Mouse (Mus musculus): ENCODE measurements around the gene Cdc26. TPM values are rescaled to one million over a fixed set of nuclear protein-coding genes. Genes with fewer than 3 reads are reported as not detected.

Gene Cdc26
- polyA plus RNA-seq, 2 experiments = 40.2 to 65.7 TPM

DNA sequence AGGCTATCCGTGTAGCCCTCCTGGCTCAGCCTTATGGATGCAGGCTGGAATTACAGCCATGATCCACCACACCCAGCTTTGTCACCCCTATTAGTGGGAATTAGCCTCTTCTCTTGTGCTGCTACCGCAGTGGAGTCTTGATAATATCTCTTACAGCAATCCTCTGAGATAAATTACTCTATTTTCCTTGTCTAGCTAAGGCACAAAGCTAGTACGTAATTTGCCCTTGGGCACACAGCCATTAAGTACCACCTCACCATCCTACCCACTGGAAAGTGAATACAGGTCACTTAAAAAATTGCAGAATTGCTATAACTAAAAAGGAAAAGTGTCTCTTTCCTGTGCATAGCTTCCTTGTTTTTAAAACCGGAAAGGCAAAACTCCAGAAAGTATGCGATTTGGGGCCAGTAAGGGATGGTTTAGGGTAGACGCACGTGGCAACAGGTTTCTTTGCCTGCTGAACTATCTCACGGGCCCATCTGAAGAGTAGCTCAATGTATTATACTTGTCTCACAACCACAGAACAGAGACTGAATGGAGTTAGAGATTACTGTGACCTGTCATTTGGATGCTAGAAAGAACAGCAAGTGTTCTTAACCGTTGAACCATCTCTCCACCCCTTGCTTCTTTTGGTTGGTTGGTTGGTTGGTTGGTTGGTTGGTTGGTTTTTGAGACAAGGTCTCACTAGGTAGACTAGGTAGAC lies 35.5 kb downstream of the Cdc26 start:
- H3K4me1 ChIP-seq (replicated peaks; ENCODE audit: control insufficient read depth in 2 of 2, insufficient read depth in 2 of 2, low read length in 1 of 2) = peaks cover 61 to 62% of the 10 kb centered on the region in 2 experiments
- no peaks in the 10 kb centered on the region; the same call in 1 of the 2 replicates for H3K36me3 ChIP-seq (replicated peaks; ENCODE audit: control insufficient read depth, insufficient read depth, low read depth)
- no peak for TF ChIP-seq CTCF (IDR thresholded peaks at IDR 0.05; ENCODE audit: low read depth)
- peak; percentile 65 for TF ChIP-seq EP300 (IDR thresholded peaks at IDR 0.05; ENCODE audit: low read depth)
- no peak for DNase-seq (ENCODE audit: low read depth in 3 of 3, low spot score in 3 of 3)
- no peaks in the 10 kb centered on the region for H3K9me3 ChIP-seq (ENCODE audit: control insufficient read depth, low read length)
- H3K4me3 ChIP-seq (ENCODE audit: insufficient read depth in 1 of 2, low read depth in 2 of 2, low read length in 2 of 2) = no peak overlapping the region
- no peaks in the 10 kb centered on the region for H3K27me3 ChIP-seq (ENCODE audit: control insufficient read depth, insufficient read depth, low read length)
- 35% methylated on average over 9 of the region's 9 CpGs for WGBS (ENCODE audit: insufficient replicate concordance)
- peak; percentile 30 for ATAC-seq (ENCODE audit: insufficient read depth)
- 0 out of 2 replicates have a peak overlapping the region, but pooled peaks have one; percentile 1 for H3K9ac ChIP-seq (replicated peaks)
- peak overlapping the region; percentile 21; the same call in 1 of the 2 replicates for H3K27ac ChIP-seq
- peak overlapping the region; percentile 20; the same call in 1 of the 2 replicates for H3K4me2 ChIP-seq (ENCODE audit: low read depth)

DNA sequence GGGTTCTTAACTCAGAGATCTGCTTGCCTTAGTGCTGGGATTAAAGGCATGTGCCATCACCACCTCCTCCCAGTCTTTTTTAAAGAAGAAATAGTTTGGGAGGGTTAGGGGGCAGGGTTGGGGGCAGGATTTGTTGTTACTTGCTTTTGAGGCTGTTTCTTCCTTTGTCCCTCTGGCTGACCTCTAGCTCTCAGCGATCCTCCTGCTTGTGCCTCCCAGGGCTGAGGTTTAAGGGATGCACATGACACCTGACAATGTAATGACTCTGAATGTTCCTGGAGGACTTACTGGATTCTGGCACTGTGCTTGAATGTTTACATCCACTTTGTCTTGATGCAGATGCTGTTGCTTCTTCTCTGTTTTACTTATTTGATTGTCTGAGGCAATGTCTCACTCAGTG lies 36.0 kb downstream of the Cdc26 start:
- Histone ChIP-seq H3K9me3 (ENCODE audit: control insufficient read depth, low read length) (no peaks in the 10 kb centered on the region), H3K9ac (replicated peaks) (no peak overlapping the region; the same call in 1 of the 2 replicates), H3K27me3 (ENCODE audit: control insufficient read depth, insufficient read depth, low read length) (no peaks in the 10 kb centered on the region), H3K27ac (peak overlapping the region; percentile 21; the same call in 1 of the 2 replicates), H3K4me1 (replicated peaks; ENCODE audit: control insufficient read depth in 2 of 2, insufficient read depth in 2 of 2, low read length in 1 of 2) (peaks cover 66 to 67% of the 10 kb centered on the region in 2 experiments), H3K4me3 (ENCODE audit: insufficient read depth in 1 of 2, low read depth in 2 of 2, low read length in 2 of 2) (no peak overlapping the region), H3K4me2 (ENCODE audit: low read depth) (peak overlapping the region; percentile 20; the same call in 1 of the 2 replicates), H3K36me3 (replicated peaks; ENCODE audit: control insufficient read depth, insufficient read depth, low read depth) (no peaks in the 10 kb centered on the region; the same call in 1 of the 2 replicates)
- TF ChIP-seq CTCF (IDR thresholded peaks at IDR 0.05; ENCODE audit: low read depth) = no peak
- TF ChIP-seq EP300 (IDR thresholded peaks at IDR 0.05; ENCODE audit: low read depth) = no peak
- ATAC-seq (ENCODE audit: insufficient read depth) (no peak), DNase-seq (ENCODE audit: low read depth in 3 of 3, low spot score in 3 of 3) (no peak)
- WGBS (ENCODE audit: insufficient replicate concordance) = 50% methylated on average over 1 of the region's 1 CpGs

DNA sequence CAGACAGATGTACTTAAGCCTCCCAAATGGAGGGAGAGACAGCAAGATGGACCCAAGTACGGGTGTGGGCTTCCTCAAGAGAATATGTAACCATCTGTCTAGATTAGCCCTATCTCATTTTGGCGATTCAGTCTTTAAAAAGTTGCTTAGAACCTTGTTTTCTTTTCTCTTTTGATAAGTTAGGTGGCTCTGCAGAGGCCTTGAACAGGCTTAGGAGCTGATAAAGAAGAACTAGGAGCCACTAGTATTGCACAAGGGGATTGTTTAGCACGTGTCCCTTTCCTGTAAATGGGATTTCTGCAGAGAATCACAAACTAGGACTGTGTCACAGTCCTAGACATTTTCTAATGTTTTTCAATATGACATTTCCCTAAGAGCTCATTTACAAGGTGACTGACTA lies 39.4 kb downstream of the Cdc26 start:
- H3K4me1 ChIP-seq (replicated peaks; ENCODE audit: control insufficient read depth in 2 of 2, insufficient read depth in 2 of 2, low read length in 1 of 2) = peaks cover 61 to 68% of the 10 kb centered on the region in 2 experiments
- ATAC-seq (ENCODE audit: insufficient read depth) = peak; percentile 77
- no peaks in the 10 kb centered on the region for H3K27me3 ChIP-seq (ENCODE audit: control insufficient read depth, insufficient read depth, low read length)
- no peaks in the 10 kb centered on the region for H3K9me3 ChIP-seq (ENCODE audit: control insufficient read depth, low read length)
- H3K4me3 ChIP-seq (ENCODE audit: insufficient read depth in 1 of 2, low read depth in 2 of 2, low read length in 2 of 2) = no peak overlapping the region
- 4% methylated on average over 3 of the region's 3 CpGs for whole genome bisulfite sequencing (ENCODE audit: insufficient replicate concordance)
- H3K27ac ChIP-seq = peak overlapping the region; percentile 74
- no peak for DNase-seq (ENCODE audit: low read depth in 3 of 3, low spot score in 3 of 3)
- no peak for TF ChIP-seq CTCF (IDR thresholded peaks at IDR 0.05; ENCODE audit: low read depth)
- TF ChIP-seq EP300 (IDR thresholded peaks at IDR 0.05; ENCODE audit: low read depth) = peak; percentile 66
- peak overlapping the region; percentile 52 for H3K4me2 ChIP-seq (ENCODE audit: low read depth)
- H3K36me3 ChIP-seq (replicated peaks; ENCODE audit: control insufficient read depth, insufficient read depth, low read depth) = no peaks in the 10 kb centered on the region
- peak overlapping the region; percentile 34 for H3K9ac ChIP-seq (replicated peaks)

GRCm38 (mm10) chr4:62367586-62367985 lies 40.9 kb downstream of the Cdc26 start:
- H3K9ac ChIP-seq (replicated peaks) = no peak overlapping the region
- no peaks in the 10 kb centered on the region for H3K27me3 ChIP-seq (ENCODE audit: control insufficient read depth, insufficient read depth, low read length)
- H3K4me3 ChIP-seq (ENCODE audit: insufficient read depth in 1 of 2, low read depth in 2 of 2, low read length in 2 of 2) = no peak overlapping the region
- DNase-seq (ENCODE audit: low read depth in 3 of 3, low spot score in 3 of 3) (no peak), ATAC-seq (ENCODE audit: insufficient read depth) (no peak)
- no peak overlapping the region; the same call in 1 of the 2 replicates for H3K27ac ChIP-seq
- peak overlapping the region; percentile 26 for H3K4me2 ChIP-seq (ENCODE audit: low read depth)
- TF ChIP-seq EP300 (IDR thresholded peaks at IDR 0.05; ENCODE audit: low read depth) = no peak
- TF ChIP-seq CTCF (IDR thresholded peaks at IDR 0.05; ENCODE audit: low read depth) = no peak
- H3K9me3 ChIP-seq (ENCODE audit: control insufficient read depth, low read length) = no peaks in the 10 kb centered on the region
- peaks cover 46 to 54% of the 10 kb centered on the region in 2 experiments for H3K4me1 ChIP-seq (replicated peaks; ENCODE audit: control insufficient read depth in 2 of 2, insufficient read depth in 2 of 2, low read length in 1 of 2)
- no peaks in the 10 kb centered on the region for H3K36me3 ChIP-seq (replicated peaks; ENCODE audit: control insufficient read depth, insufficient read depth, low read depth)
- WGBS (ENCODE audit: insufficient replicate concordance) = 49% methylated on average over 6 of the region's 6 CpGs

- no peak for ATAC-seq (ENCODE audit: insufficient read depth)
- no peak for TF ChIP-seq CTCF (IDR thresholded peaks at IDR 0.05; ENCODE audit: low read depth)
- TF ChIP-seq EP300 (IDR thresholded peaks at IDR 0.05; ENCODE audit: low read depth) = no peak
- H3K4me2 ChIP-seq (ENCODE audit: low read depth) = 0 out of 2 replicates have a peak overlapping the region, but pooled peaks have one; percentile 3
- 69% methylated on average over 4 of the region's 4 CpGs for WGBS (ENCODE audit: insufficient replicate concordance)
- H3K9ac ChIP-seq (replicated peaks) = no peak overlapping the region
- no peak overlapping the region for H3K27ac ChIP-seq
- H3K4me3 ChIP-seq (ENCODE audit: insufficient read depth in 1 of 2, low read depth in 2 of 2, low read length in 2 of 2) = no peak overlapping the region
- peaks cover 37 to 45% of the 10 kb centered on the region in 2 experiments for H3K4me1 ChIP-seq (replicated peaks; ENCODE audit: control insufficient read depth in 2 of 2, insufficient read depth in 2 of 2, low read length in 1 of 2)
- H3K27me3 ChIP-seq (ENCODE audit: control insufficient read depth, insufficient read depth, low read length) = no peaks in the 10 kb centered on the region
- DNase-seq (ENCODE audit: low read depth in 3 of 3, low spot score in 3 of 3) = no peak
- no peaks in the 10 kb centered on the region for H3K9me3 ChIP-seq (ENCODE audit: control insufficient read depth, low read length)
- no peaks in the 10 kb centered on the region for H3K36me3 ChIP-seq (replicated peaks; ENCODE audit: control insufficient read depth, insufficient read depth, low read depth)
Observed at GRCm38 (mm10) chr4:62366291-62366690, 42.2 kb downstream of the Cdc26 start.
